10 mouse cellular contexts compared by ENCODE assay signal in the genomic region with DNA sequence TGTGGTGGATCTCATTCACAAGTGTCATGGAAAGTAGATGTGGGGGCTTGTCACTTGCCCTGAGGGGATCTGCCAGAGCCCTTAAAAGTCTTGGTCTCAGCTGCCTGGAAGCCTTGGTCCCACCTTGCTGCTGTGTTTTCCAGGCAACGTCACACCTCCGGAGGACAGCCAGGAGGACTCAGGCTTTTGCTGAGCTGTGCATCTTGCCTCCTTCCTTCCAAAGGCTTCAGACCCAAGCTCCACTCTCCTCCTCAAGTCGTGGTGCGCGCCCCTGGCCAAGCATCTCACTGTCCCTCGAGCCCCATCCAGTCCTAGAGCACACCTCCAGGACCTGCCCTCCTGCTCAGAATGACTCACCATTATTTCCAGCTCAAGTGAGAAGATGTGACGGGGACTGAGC. TPM values are rescaled to one million over a fixed set of nuclear protein-coding genes. Genes with fewer than 3 reads are reported as not detected.
A peak's percentile ranks its signal among the peaks of the same experiment; 100 is the strongest.
DNase-seq lines count a peak whose midpoint lies in the region; ATAC-seq and TF ChIP-seq lines count a peak whose summit lies in the region.
"Had no signal": no experiment of that assay in that cellular context is flagged by ENCODE, and none has a peak within 500 bp of the region (broad histone marks: within the 10 kb centered on the region; RNA-seq: fewer than 3 reads in every experiment).

No protein-coding gene starts in this region.

- ATAC-seq in intestine, embryonic 15.5 days = no peak
- ATAC-seq in intestine, postnatal 0 days = no peak
- no peak for ATAC-seq in embryonic facial prominence, embryonic 15.5 days (ENCODE audit: insufficient number of reproducible peaks, low FRiP score, low TSS enrichment, low read depth)
- no peak for ATAC-seq in erythroblast, adult 5-6 weeks (replicated peaks; ENCODE audit: low FRiP score, poor library complexity, severe bottlenecking)

- no peaks in the 10 kb centered on the region for H3K36me3 ChIP-seq in intestine, embryonic 15.5 days
- H3K36me3 ChIP-seq in intestine, postnatal 0 days (ENCODE audit: control insufficient read depth, insufficient read depth) = no peaks in the 10 kb centered on the region
- no peaks in the 10 kb centered on the region for H3K36me3 ChIP-seq in embryonic facial prominence, embryonic 15.5 days
- H3K36me3 ChIP-seq in midbrain, embryonic 10.5 days = no peaks in the 10 kb centered on the region

- H3K27ac ChIP-seq in intestine, embryonic 15.5 days = no peak overlapping the region
- H3K27ac ChIP-seq in intestine, postnatal 0 days (ENCODE audit: low read depth, low read length) = no peak overlapping the region
- no peak overlapping the region for H3K27ac ChIP-seq in embryonic facial prominence, embryonic 15.5 days (replicated peaks)
- no peak overlapping the region for H3K27ac ChIP-seq in midbrain, embryonic 10.5 days (replicated peaks)
- H3K27ac ChIP-seq: liver, embryonic 14.5 days had no signal

- WGBS in intestine, embryonic 15.5 days = 66% methylated on average over 7 of the region's 7 CpGs
- WGBS in intestine, postnatal 0 days = 56% methylated on average over 7 of the region's 7 CpGs
- 68% methylated on average over 7 of the region's 7 CpGs for WGBS in embryonic facial prominence, embryonic 15.5 days
- 72% methylated on average over 7 of the region's 7 CpGs for WGBS in midbrain, embryonic 10.5 days

- no peaks in the 10 kb centered on the region for H3K9me3 ChIP-seq in intestine, embryonic 15.5 days
- H3K9me3 ChIP-seq in intestine, postnatal 0 days (ENCODE audit: control insufficient read depth) = no peaks in the 10 kb centered on the region
- H3K9me3 ChIP-seq in embryonic facial prominence, embryonic 15.5 days (replicated peaks) = no peaks in the 10 kb centered on the region
- H3K9me3 ChIP-seq in midbrain, embryonic 10.5 days (replicated peaks) = no peaks in the 10 kb centered on the region

- H3K4me1 ChIP-seq in intestine, embryonic 15.5 days (replicated peaks) = peaks cover 20% of the 10 kb centered on the region; the same call in 1 of the 2 replicates
- no peaks in the 10 kb centered on the region for H3K4me1 ChIP-seq in intestine, postnatal 0 days (replicated peaks; ENCODE audit: control insufficient read depth, insufficient read depth, low read length)
- H3K4me1 ChIP-seq in embryonic facial prominence, embryonic 15.5 days = peaks cover 17% of the 10 kb centered on the region
- peaks cover 36% of the 10 kb centered on the region for H3K4me1 ChIP-seq in midbrain, embryonic 10.5 days

- no peak overlapping the region for H3K4me3 ChIP-seq in intestine, embryonic 15.5 days (replicated peaks)
- H3K4me3 ChIP-seq in intestine, postnatal 0 days (ENCODE audit: low read depth, low read length) = no peak overlapping the region
- H3K4me3 ChIP-seq in embryonic facial prominence, embryonic 15.5 days (replicated peaks) = no peak overlapping the region
- peak overlapping the region; percentile 78; the same call in 1 of the 2 replicates for H3K4me3 ChIP-seq in midbrain, embryonic 10.5 days

- peak; percentile 52 to 53 for DNase-seq in cerebellum, adult 18-20 months
- DNase-seq in midbrain, embryonic 10.5 days (ENCODE audit: low spot score) = no peak
- no peak for DNase-seq in embryo, embryonic 11 days
- DNase-seq in ovary, postnatal 10 days (ENCODE audit: low spot score) = no peak

- H3K4me2 ChIP-seq in intestine, embryonic 15.5 days (replicated peaks) = peak overlapping the region; percentile 94
- H3K4me2 ChIP-seq in intestine, postnatal 0 days (replicated peaks; ENCODE audit: low read depth) = no peak overlapping the region
- peak overlapping the region; percentile 94; the same call in 1 of the 2 replicates for H3K4me2 ChIP-seq in embryonic facial prominence, embryonic 15.5 days (replicated peaks)

- H3K9ac ChIP-seq in intestine, embryonic 15.5 days = no peak overlapping the region
- no peak overlapping the region for H3K9ac ChIP-seq in intestine, postnatal 0 days (ENCODE audit: low read depth, low read length)
- no peak overlapping the region for H3K9ac ChIP-seq in embryonic facial prominence, embryonic 15.5 days
- H3K9ac ChIP-seq: liver, embryonic 14.5 days had no signal

- H3K27me3 ChIP-seq in intestine, embryonic 15.5 days (replicated peaks) = peaks cover 57% of the 10 kb centered on the region
- peaks cover 36% of the 10 kb centered on the region for H3K27me3 ChIP-seq in intestine, postnatal 0 days (replicated peaks; ENCODE audit: control insufficient read depth, insufficient read depth, low read length)
- H3K27me3 ChIP-seq in embryonic facial prominence, embryonic 15.5 days = peaks cover 59% of the 10 kb centered on the region
- H3K27me3 ChIP-seq in midbrain, embryonic 10.5 days (ENCODE audit: low read depth, poor library complexity, severe bottlenecking) = peaks cover 59% of the 10 kb centered on the region

- TF ChIP-seq CTCF in intestine, postnatal 0 days (IDR thresholded peaks at IDR 0.05; ENCODE audit: low read depth) = no peak

RNA-seq across cellular contexts. Expression of a gene that starts 2.1 kb away (rescaled TPM):
- polyA plus RNA-seq in intestine, embryonic 15.5 days (2015; fragmentation: Nextera tagmentation; extraction: Ambion mirVana) = 0.08 and 0.09 TPM in 2 replicates
- 0.05 and 0.07 TPM in 2 replicates for polyA plus RNA-seq in intestine, postnatal 0 days (2015; fragmentation: Nextera tagmentation; extraction: Ambion mirVana)
- 0.35 TPM in 2 replicates for polyA plus RNA-seq in embryonic facial prominence, embryonic 15.5 days (2015; fragmentation: Nextera tagmentation; extraction: Ambion mirVana)
- 0.10 and 0.11 TPM in 2 replicates for polyA plus RNA-seq in midbrain, embryonic 10.5 days (2016; fragmentation: Nextera tagmentation; extraction: Ambion mirVana)
- total RNA-seq in erythroblast, adult 5-6 weeks (2015; ENCODE audit: low replicate concordance) = 1.0 and 2.1 TPM in 2 replicates
- total RNA-seq in erythroblast, adult 5-6 weeks (2017; ENCODE audit: low replicate concordance) = 0.98 and 1.3 TPM in 2 replicates
- total RNA-seq: CH12.LX had no signal

Comparison
In these comparisons a context has a peak if more than half of its experiments do, and no peak if none do; other contexts are left out.
1. DNase-seq: peak in cerebellum, adult 18-20 months (2 of 2); none in midbrain, embryonic 10.5 days (single experiment), embryo, embryonic 11 days (single experiment) and ovary, postnatal 10 days (single experiment).